ENCODE assay signal across 8 mouse cellular contexts in the genomic region with DNA sequence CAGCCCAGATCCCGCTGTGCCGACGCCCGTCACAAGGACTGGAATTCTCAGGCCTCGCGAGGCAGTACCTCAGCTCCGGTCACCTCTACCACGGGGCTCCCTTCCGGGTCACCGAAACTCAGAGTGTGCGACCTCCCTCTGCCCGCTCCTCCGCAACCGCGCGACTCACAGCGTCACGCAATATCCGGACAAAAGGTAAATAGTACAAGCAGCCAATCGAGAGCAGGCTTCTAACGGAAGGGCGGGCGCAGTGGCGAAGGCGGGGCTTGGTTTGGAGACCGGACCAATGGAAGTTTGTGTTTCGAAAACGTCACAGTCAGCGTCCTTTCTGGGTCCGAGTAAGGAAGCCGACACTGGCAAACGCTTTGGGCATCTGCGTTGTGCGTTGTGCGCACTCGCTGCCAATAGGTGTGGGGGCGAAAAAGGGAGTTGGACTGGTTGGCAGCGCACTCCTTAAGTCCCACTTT. TPM values are rescaled to one million over a fixed set of nuclear protein-coding genes. Genes with fewer than 3 reads are reported as not detected.
DNase-seq lines count a peak whose midpoint lies in the region; ATAC-seq and TF ChIP-seq lines count a peak whose summit lies in the region.

A gene (minus strand): TSS at position 146 of the 467 bp plus-strand sequence.

- H3K4me2 ChIP-seq in lung, postnatal 0 days (replicated peaks; ENCODE audit: low read depth, low read length), result peak within 1 kb of the TSS; percentile 66

- H3K27me3 ChIP-seq in hindbrain, embryonic 10.5 days (ENCODE audit: insufficient read depth, poor library complexity, severe bottlenecking), result no peaks in the 10 kb centered on the region
- H3K27me3 ChIP-seq in lung, postnatal 0 days (replicated peaks; ENCODE audit: insufficient read depth, low read length), result no peaks in the 10 kb centered on the region

- H3K9ac ChIP-seq in lung, postnatal 0 days (replicated peaks; ENCODE audit: low read depth), result peak within 1 kb of the TSS; percentile 86

- under 1% methylated on average over 38 of the region's 38 CpGs for WGBS in hindbrain, embryonic 10.5 days
- WGBS in lung, postnatal 0 days, result under 1% methylated on average over 34 of the region's 38 CpGs

- H3K4me3 ChIP-seq in hindbrain, embryonic 10.5 days, result peak within 1 kb of the TSS; percentile 90
- peak within 1 kb of the TSS; percentile 87 for H3K4me3 ChIP-seq in lung, postnatal 0 days (ENCODE audit: low read depth, low read length)

- DNase-seq in MN1 (ENCODE audit: low spot score), result peak; percentile 97
- peak; percentile 99 for DNase-seq in cerebellum, adult 9-10 months
- DNase-seq in hindbrain, embryonic 10.5 days (ENCODE audit: low spot score), result peak; percentile 97
- DNase-seq in layer of hippocampus, adult 9-11 months, result peak; percentile 99
- peak; percentile 99 for DNase-seq in lung, postnatal 0 days (ENCODE audit: low spot score)
- peak; percentile 90 for DNase-seq in ovary, postnatal 14 days (ENCODE audit: low spot score)
- peak; percentile 96 for DNase-seq in thymus, postnatal 14 days

- peak within 1 kb of the TSS; percentile 91 for H3K27ac ChIP-seq in hindbrain, embryonic 10.5 days
- H3K27ac ChIP-seq in lung, postnatal 0 days (ENCODE audit: low read length), result peak within 1 kb of the TSS; percentile 92

- TF ChIP-seq EP300 in lung, postnatal 0 days (IDR thresholded peaks at IDR 0.05), result peak; percentile 27; the same call in 1 of the 2 replicates

- H3K9me3 ChIP-seq in hindbrain, embryonic 10.5 days, result no peaks in the 10 kb centered on the region
- no peaks in the 10 kb centered on the region for H3K9me3 ChIP-seq in lung, postnatal 0 days (ENCODE audit: low read length)

- peaks cover 33% of the 10 kb centered on the region for H3K36me3 ChIP-seq in hindbrain, embryonic 10.5 days
- peaks cover 7% of the 10 kb centered on the region; the same call in 1 of the 2 replicates for H3K36me3 ChIP-seq in lung, postnatal 0 days (ENCODE audit: insufficient read depth, low read length)

- TF ChIP-seq CTCF in lung, postnatal 0 days (IDR thresholded peaks at IDR 0.05), result no peak

- peak; percentile 99 for ATAC-seq in frontal cortex, adult (ENCODE audit: low TSS enrichment)
- peak; percentile 99 for ATAC-seq in lung, postnatal 0 days

- H3K4me1 ChIP-seq in hindbrain, embryonic 10.5 days (replicated peaks), result peaks cover 11% of the 10 kb centered on the region
- no peaks in the 10 kb centered on the region for H3K4me1 ChIP-seq in lung, postnatal 0 days (ENCODE audit: insufficient read depth, low read depth, low read length)

RNA-seq across cellular contexts. Expression of the gene that starts here (rescaled TPM):
- 188 and 209 TPM in 2 replicates for polyA plus RNA-seq in hindbrain, embryonic 10.5 days (2016; fragmentation: Nextera tagmentation; extraction: Ambion mirVana)
- 159 and 175 TPM in 2 replicates for polyA plus RNA-seq in lung, postnatal 0 days (2015; fragmentation: Nextera tagmentation; extraction: Ambion mirVana)

Comparison
In these comparisons a context has a peak if more than half of its experiments do, and no peak if none do; other contexts are left out.
1. Peak in every context shown above with its lines: DNase-seq, ATAC-seq, H3K4me3 ChIP-seq and H3K27ac ChIP-seq.